Mouse (Mus musculus) spleen, adult 12 weeks (tissue): Measurements from ENCODE around the gene Ncf1.

Source experiments
- DNase-seq: peaks from one replicate; pipeline ENCODE4 v3.0.0; 2022; ENCODE audit warnings: low spot score

Ncf1 gene

GRCm38 (mm10) chr5:134229391-134229790 is at the start of gene Ncf1:
Gene Ncf1, minus strand, starts transcription at chr5:134229625.
- peak; percentile 21 for DNase-seq

GRCm38 (mm10) chr5:134277109-134277508 is 47.7 kb upstream of the Ncf1 start:
- DNase-seq: no peak

DNA sequence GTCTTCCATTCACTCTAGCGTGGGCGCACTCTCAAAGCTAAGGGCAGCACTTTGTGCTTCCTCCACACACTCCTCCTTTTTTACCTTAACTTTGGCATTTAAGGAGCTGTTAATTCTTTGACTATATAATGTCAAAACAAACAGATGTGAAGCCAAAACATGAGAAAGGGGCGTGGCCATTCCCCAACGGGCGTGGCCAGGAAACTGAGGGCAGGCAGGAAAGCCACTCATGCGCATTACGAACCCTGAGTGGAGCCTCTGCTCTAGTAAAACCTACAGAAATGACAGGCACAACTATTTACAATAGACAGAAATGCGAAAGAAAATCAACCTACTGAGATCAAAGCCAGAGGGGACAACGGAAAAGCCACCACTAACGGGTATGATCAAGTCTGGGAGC is 46.1 kb upstream of the Ncf1 start:
- DNase-seq: no peak

DNA sequence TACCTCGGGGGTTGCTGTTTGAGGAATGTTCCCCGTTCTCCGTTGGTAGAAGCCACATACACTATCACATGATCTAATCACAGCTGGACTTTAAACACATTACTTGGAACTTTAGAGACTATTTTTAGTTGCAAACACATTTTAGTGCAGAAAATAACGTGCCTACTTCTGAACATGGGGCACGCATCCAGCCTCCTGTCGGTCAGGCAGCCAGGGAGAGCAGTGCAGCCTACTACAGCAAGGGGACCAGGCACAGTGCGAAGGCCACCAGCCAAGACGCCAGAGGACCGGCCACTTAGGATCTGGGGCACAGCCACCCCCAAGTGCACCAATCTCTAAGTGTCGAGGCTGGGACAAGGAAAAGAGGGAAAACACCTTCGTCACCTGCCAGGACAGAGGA is 45.6 kb upstream of the Ncf1 start:
- no peak for DNase-seq

DNA sequence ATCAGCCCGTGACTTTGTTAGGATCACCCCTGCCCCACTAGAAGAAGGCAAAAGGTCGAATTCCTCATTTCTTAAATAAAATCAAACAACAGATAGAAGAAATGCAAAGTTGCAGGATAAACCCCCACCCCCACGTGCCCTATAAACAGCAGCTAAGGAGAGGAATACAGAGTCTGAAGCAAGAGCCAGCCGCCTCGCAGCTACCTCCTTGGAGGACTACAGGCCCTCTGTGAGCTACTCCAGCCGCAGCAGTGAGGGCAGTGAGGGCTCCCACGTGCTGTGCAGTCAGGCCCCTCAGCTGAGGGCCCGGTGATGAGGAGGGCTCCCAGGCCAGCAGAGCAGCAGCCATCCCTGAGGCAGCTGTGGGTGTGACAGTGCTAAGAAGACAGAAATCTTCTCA is 44.3 kb upstream of the Ncf1 start:
- DNase-seq: no peak

DNA sequence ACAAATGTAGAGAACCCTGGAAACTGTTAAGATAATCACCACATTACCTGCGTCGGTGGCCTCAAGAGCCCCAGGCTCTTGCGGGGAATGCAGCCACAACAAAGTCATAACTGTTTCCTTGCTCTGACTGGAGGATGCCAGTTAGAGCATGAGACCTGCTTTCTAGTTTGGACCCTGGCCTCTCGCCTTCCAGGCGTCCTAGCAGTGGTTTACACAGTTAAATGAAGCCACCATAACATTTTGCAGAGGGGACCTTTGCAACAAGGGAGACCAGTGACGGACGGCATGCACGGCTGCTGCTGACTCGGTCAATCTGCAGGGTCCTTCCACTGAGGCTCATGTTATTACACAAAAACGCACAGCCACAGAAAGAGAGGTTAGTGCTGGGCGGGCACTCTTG is 43.3 kb upstream of the Ncf1 start:
- no peak for DNase-seq

DNA sequence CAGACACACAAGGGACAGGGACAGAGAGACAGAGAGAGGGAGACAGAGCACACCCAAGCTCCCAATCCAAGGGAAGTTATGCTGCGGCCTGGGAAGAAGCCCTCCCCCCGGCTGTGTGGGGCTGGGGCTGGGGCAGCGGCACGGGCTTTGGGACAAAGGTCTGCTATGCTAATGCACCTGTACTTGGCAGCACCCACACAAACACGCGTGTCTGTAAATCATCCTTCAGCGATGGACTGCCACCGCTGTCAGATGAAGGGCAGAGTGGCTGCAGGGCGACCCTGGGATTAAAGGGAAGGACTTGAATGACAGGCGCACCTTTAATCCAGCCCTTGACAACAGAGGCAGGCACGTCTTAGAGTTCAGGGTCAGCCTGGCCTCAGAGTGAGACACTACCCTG is 42.0 kb upstream of the Ncf1 start:
- no peak for DNase-seq

DNA sequence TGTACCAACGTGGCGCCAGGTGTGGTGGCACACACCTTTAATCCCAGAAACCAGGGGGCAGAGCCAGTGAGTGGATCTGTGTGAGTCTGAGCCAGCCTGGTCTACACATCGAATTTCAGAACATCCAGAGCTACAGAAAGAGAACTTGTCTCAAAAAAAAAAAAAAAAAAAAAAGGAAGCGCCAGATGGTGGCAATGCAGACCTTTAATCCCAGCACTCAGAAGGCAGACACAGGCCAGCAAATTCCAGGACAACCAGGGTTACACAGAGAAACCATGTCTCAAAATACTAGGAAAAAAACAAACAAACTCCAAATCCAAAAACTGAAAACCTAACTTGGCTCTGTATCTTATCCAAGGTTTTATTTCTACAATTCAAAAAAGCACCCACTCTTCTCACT is 41.1 kb upstream of the Ncf1 start:
- no peak for DNase-seq

DNA sequence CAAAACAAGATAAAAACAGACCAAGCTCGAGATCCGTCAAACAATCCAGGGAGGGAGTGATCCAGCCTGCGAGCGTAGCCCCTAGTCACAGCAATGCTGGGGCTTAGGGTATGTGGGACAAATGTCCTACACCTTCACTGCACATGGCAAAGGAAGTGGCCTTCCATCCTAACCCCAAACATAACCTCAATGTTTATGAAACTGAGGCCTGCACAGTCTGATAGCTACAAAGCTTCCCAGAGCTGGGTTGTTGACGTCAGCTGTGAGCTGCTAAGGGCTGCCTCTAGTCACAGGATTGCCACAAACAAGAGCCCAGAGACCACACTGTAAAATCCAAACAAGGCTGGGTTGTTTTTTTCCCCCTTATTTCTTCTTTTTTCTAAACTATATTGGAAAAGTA is 40.3 kb upstream of the Ncf1 start:
- DNase-seq: no peak

- no peak for DNase-seq
Observed at GRCm38 (mm10) chr5:134268751-134269150, 39.3 kb upstream of the Ncf1 start.

- DNase-seq: peak; percentile 49
Observed at GRCm38 (mm10) chr5:134266404-134266803, 37.0 kb upstream of the Ncf1 start.

DNA sequence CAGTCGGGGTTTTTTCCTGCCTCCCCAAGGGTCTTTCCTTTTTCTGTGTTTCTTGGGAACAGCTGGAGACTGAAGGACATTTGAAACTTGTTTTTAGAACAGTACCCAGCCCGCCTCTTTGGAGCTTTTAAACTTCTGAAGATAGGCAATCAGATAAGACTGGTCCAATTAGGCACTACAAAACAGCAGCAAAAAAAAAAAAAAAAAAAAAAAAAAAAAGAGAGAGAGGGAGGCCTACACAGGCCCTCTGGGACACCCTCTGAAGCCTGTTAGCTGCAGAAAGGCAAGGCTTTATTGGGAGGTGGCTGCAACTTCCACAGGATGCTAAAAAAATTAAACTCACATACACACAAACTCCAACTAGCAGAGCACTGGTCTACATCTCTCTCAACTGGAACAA is 36.5 kb upstream of the Ncf1 start:
- DNase-seq: no peak

GRCm38 (mm10) chr5:134260001-134260636 is 30.7 kb upstream of the Ncf1 start:
- DNase-seq: no peak

DNA sequence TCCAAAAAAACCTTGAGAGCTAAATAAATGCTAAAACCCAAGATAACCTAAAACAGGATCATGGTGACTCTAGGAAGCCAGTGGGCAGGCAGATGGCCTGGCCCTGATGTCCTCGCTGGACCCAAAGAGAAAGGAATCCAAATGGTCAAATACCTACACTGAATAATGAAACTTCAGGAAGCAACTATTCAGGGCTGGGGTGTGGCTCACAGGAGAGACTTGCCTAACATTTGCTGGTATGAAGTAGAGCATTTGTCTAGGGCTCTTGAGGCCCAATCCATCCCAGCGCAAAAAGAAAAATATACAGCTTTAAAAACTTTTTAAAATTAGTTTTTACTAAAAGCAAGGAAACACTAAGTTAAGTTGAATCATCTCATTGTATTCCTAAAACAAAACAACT is 29.5 kb upstream of the Ncf1 start:
- DNase-seq: no peak

- DNase-seq: no peak
Observed at GRCm38 (mm10) chr5:134258395-134258794, 29.0 kb upstream of the Ncf1 start.

DNA sequence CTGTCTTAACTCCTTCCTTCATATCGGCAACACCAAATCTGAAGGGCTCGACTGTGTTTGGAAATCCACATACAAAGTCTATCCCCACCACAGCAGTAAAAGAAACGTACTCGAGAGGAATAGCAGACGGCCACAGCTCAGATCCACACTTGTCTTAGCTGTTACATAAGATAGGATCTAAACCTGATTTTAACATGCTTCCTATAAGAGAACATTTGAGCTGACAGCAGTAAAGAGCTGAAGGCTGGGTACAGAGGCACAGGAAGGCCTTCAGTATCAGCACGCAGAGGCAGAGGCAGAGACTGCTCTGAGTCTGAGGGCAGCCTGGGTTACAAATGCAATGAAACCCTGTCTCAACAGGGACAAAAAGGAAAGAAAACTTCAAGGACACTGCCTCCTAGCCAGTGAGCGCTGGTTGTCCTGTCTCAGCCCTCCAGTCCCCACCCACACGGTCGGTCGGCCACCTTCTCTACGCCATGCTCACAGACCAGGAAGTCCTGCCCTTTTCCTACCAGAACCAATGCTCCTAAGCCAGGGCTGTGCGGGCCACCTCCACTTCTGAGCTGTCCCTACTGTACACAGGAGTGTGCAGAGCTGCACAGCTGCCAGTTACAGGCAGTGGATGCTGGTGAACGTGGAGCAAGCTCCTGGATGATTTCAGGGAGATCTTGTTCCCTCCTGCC is 28.1 kb upstream of the Ncf1 start:
- no peak for DNase-seq

DNA sequence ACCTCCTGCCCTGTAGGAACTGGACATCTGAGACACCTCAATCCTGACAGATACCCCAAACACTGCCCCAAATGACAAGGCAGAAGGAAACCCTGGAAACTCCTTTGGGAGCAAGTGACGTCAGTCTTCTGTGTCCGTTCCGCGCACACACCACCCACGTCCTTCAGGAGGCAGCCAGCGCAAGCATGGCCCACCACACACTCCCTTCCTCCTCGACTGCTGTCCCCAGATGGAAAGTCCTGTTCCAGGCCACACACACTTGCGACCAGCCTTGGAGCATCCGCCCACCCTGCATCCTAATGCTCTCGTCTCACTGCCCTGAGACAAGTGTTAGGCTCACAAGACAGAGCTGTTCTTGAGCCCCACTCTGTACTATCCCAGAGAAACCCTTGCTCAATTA is 25.9 kb upstream of the Ncf1 start:
- DNase-seq: no peak

DNA sequence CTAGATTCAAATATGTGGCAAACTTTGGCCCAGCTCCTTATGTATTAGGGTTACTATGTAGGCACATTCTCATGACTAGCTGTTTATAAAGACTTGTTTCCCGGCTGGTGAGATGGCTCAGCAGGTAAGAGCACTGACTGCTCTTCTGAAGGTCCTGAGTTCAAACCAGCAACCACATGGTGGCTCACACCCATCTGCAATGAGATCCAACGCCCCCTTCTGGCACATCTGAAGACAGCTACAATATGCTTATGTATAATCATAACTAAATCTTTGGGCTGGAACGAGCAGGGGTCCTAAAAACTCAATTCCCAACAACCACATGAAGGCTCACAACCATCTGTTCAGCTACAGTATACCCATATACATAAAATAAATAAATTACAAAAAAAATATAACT is 24.4 kb upstream of the Ncf1 start:
- no peak for DNase-seq

DNA sequence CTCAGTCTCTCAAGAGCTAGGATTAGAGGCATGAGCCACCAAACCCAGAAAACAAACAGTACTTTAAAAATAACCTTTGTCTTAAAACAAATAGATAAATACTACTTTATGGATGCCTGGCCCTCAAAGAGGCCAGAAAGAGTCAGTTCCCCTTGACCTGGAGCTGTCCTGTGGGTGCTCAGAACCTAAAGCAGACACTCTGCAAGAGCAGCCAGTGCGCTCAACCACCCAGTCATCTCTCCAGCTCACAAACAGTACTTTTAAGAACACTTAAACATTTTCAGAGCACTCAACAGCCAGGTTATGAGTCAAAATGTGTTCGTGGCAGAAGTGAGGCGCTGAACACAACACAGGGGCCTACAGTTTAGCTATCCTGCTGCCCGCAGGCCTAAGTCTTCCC is 21.7 kb upstream of the Ncf1 start:
- no peak for DNase-seq

DNA sequence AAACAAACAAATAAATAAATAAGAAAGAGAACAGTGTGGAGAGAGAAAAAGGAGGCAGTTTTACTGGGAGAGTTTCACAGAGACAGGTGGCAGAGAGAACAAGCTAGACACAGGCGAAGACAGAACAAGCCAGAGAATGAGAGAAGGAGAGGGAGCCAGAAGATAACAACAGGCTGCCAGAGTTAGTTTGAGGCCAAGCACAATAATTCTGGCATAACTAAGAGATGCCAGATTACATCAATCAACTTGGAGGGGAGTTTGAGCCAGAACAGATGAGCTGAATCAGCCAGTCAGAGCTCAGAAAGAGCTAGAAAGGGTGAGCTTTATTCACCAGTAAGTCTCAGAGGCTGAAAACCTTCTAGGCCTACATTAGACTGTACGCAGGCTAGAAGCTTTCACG is 21.2 kb upstream of the Ncf1 start:
- DNase-seq: no peak

DNA sequence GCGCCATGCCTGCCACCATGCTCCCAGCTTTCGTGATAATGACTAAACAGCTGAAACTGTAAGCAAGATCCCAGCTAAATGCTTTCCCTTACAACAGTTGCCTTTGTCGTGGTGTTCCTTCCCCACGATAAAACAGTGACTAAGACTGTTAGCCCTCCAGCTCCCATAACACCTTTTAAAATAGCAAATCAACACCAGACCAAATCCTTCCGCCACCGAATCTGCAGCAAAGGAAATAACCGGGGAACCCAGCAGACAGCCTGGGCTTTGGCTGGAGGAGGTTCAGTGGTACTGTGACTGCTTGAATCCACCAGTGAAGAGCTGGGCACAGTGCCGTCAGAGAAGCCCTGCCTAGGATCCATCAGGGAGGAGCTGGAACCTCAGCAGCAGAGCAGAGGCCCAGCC is 19.8 kb upstream of the Ncf1 start:
- no peak for DNase-seq

DNA sequence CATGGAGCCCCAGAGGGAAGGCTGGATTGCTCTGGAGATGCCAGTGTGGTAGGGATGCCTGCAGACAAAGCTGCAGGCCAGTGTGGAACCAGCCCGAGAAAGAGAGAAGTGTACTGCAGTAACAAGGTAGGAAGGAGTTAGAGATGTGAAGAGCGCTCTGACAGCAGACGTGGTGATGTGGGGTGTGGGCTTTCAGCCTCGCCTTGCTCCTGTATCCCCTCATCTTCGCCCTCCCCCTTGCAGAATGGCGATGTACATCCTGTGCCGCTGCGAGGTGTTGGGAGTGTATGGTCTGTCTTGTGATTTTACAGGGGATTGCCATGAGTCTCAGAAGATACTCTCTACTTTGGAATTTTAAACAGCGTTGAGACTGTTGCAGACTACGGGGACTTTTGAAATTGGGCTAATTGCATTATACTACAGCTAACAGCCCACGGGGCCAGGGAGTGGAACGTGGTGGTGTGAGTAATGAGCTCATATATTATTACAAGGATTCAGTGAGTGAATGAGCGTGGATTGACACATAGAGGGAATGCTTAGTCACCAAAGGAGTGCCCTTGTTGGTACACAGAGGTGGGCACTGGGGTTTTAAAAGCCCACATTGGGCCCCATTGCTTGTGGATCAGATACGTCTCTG is 19.3 kb upstream of the Ncf1 start:
- DNase-seq: no peak

DNA sequence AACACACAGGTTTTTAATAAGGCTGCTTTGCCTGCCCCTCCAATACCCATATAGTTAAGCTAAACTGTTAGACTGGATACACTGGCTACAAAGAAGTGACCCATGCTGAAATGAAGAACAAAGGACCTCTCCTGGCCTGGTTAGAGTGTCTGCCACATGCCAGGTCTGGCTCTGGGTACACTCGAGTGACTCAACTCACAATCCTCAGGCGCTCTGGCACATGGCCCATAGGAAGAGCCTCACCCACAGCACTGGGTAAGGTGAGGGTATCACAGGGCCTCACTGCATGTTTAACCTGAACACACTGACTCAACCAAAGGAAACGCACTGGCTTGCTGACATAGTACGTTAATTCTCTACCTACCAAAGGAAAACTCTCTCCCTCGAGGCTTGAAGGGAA is 16.7 kb upstream of the Ncf1 start:
- DNase-seq: no peak

DNA sequence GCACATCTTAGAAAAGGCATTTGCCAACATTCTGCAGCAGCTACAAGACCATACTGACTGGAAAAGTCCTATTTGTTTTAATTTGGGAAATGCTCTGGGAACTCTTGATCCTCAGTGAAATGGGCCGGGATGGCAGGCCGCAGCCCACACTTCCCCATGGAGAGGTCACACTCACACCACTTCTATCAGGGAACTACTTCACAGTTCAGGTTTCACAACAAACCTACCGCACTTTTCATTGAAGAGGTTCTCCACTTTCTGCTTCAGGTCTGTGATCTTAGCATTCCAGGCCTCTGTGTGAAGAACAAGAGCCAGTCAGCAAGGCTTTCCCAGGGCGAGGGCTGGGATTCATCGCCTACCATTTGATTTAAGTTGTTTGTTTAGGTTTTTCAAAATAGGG is 15.5 kb upstream of the Ncf1 start:
- DNase-seq: no peak
